ENCODE assay signal across 16 mouse cellular contexts in genomic region chr7:31144886-31145285, GRCm38 (mm10). TPM values are rescaled to one million over a fixed set of nuclear protein-coding genes. Genes with fewer than 3 reads are reported as not detected.
DNase-seq lines count a peak whose midpoint lies in the region; ATAC-seq and TF ChIP-seq lines count a peak whose summit lies in the region.
"Had no signal": no experiment of that assay in that cellular context is flagged by ENCODE, and none has a peak within 500 bp of the region (broad histone marks: within the 10 kb centered on the region; RNA-seq: fewer than 3 reads in every experiment).

No protein-coding gene starts in this region.

- WGBS in stomach, postnatal 0 days = 95% methylated on average over 16 of the region's 16 CpGs

- no peak for ATAC-seq in CD4-positive, CD25-positive, alpha-beta regulatory T cell, adult 4 months
- ATAC-seq in stomach, postnatal 0 days (ENCODE audit: low FRiP score, low TSS enrichment) = no peak
- no peak for ATAC-seq in granulocyte monocyte progenitor cell, adult 5-6 weeks (replicated peaks; ENCODE audit: poor library complexity, severe bottlenecking)
- ATAC-seq: forebrain, embryonic 16.5 days; Patski had no signal

- no peaks in the 10 kb centered on the region for H3K27me3 ChIP-seq in testis, adult 2 months (ENCODE audit: control insufficient read depth, insufficient read depth, low read length)
- H3K27me3 ChIP-seq in stomach, postnatal 0 days (ENCODE audit: control insufficient read depth, insufficient read depth, low read length) = no peaks in the 10 kb centered on the region
- H3K27me3 ChIP-seq: intestine, embryonic 15.5 days; limb, embryonic 15.5 days; Patski had no signal

- peak; percentile 61 for TF ChIP-seq CTCF in layer of hippocampus, adult 2 months (conservative IDR thresholded peaks at IDR 0.05)
- TF ChIP-seq CTCF in testis, adult 2 months (IDR thresholded peaks at IDR 0.05; ENCODE audit: control insufficient read depth, insufficient read depth, insufficient replicate concordance, low read depth, low read length) = peak; percentile 20; the same call in 1 of the 2 replicates
- TF ChIP-seq CTCF in stomach, postnatal 0 days (IDR thresholded peaks at IDR 0.05; ENCODE audit: low read depth) = peak; percentile 45

- H3K4me3 ChIP-seq in layer of hippocampus, adult 2 months = no peak overlapping the region
- no peak overlapping the region for H3K4me3 ChIP-seq in testis, adult 2 months (ENCODE audit: control insufficient read depth, low read depth, low read length)
- H3K4me3 ChIP-seq in stomach, postnatal 0 days (ENCODE audit: low read depth, low read length) = no peak overlapping the region
- H3K4me3 ChIP-seq: intestine, embryonic 15.5 days; limb, embryonic 15.5 days had no signal

- H3K9ac ChIP-seq in stomach, postnatal 0 days (ENCODE audit: low read length) = no peak overlapping the region
- H3K9ac ChIP-seq: intestine, embryonic 15.5 days; limb, embryonic 15.5 days had no signal

- no peaks in the 10 kb centered on the region for H3K36me3 ChIP-seq in testis, adult 2 months (ENCODE audit: control insufficient read depth, insufficient read depth, low read length)
- peaks cover 29% of the 10 kb centered on the region for H3K36me3 ChIP-seq in stomach, postnatal 0 days (ENCODE audit: control insufficient read depth, insufficient read depth, low read length)

- DNase-seq in CD4-positive, CD25-positive, alpha-beta regulatory T cell, adult 2 months (ENCODE audit: low read depth, low spot score) = peak; percentile 70
- no peak for DNase-seq in layer of hippocampus, adult 2 months (ENCODE audit: low spot score in 2 of 2)
- DNase-seq in layer of hippocampus, adult 18-20 months (ENCODE audit: low spot score in 2 of 2) = no peak
- DNase-seq in testis, postnatal 14 days (ENCODE audit: low spot score) = no peak
- DNase-seq in stomach, postnatal 0 days (ENCODE audit: low spot score) = no peak
- DNase-seq: adrenal gland, postnatal 14 days; heart, postnatal 36 days had no signal

- TF ChIP-seq EP300 in stomach, postnatal 0 days (optimal IDR thresholded peaks at IDR 0.05) = no peak

- H3K4me1 ChIP-seq in testis, adult 2 months (ENCODE audit: control insufficient read depth, insufficient read depth, low read length) = peaks cover 25% of the 10 kb centered on the region
- H3K4me1 ChIP-seq in stomach, postnatal 0 days (replicated peaks; ENCODE audit: control insufficient read depth, insufficient read depth) = 0 out of 2 replicates have a peak, but pooled peaks cover 2% of the 10 kb centered on the region

- H3K27ac ChIP-seq in layer of hippocampus, adult 2 months = no peak overlapping the region
- no peak overlapping the region; the same call in 1 of the 2 replicates for H3K27ac ChIP-seq in testis, adult 2 months (ENCODE audit: control insufficient read depth, insufficient read depth, low read depth, low read length)
- H3K27ac ChIP-seq in stomach, postnatal 0 days (replicated peaks) = no peak overlapping the region
- H3K27ac ChIP-seq: intestine, embryonic 15.5 days; limb, embryonic 15.5 days had no signal

- no peak overlapping the region for H3K4me2 ChIP-seq in stomach, postnatal 0 days (replicated peaks; ENCODE audit: low read depth)
- H3K4me2 ChIP-seq: intestine, embryonic 15.5 days; limb, embryonic 15.5 days had no signal

- H3K9me3 ChIP-seq in stomach, postnatal 0 days (ENCODE audit: control insufficient read depth, low read length) = no peaks in the 10 kb centered on the region
- H3K9me3 ChIP-seq: intestine, embryonic 15.5 days; limb, embryonic 15.5 days had no signal

- TF ChIP-seq POLR2A in testis, adult 2 months (IDR thresholded peaks at IDR 0.05; ENCODE audit: control insufficient read depth, low read depth, low read length) = no peak

RNA-seq across cellular contexts. Expression of gene Gramd1a, which starts 10.8 kb away (rescaled TPM):
- 100 to 1,000 TPM in 1 of 2 experiments, 10 to 100 TPM in 1; 83.7 to 103 TPM for polyA plus RNA-seq in CD4-positive, CD25-positive, alpha-beta regulatory T cell, adult 4 months (2017; shearing (Covaris generic))
- total RNA-seq in layer of hippocampus, adult 2 months (2021) = 100 to 1,000 TPM; 118 to 124 TPM
- 100 to 1,000 TPM; 108 to 115 TPM for total RNA-seq in layer of hippocampus, adult 18-20 months (2021)
- polyA plus RNA-seq in testis, adult 2 months (2012; rRNA removed) = 35.1 and 35.3 TPM in 2 replicates
- polyA plus RNA-seq in stomach, postnatal 0 days (2015; fragmentation: Nextera tagmentation; extraction: Ambion mirVana) = 14.4 and 17.4 TPM in 2 replicates
- 59.3 and 77.5 TPM in 2 replicates for total RNA-seq in granulocyte monocyte progenitor cell, adult 5-6 weeks (2014; fragmentation: Nextera tagmentation)
- total RNA-seq in granulocyte monocyte progenitor cell, adult 5-6 weeks (2017) = 21.2 and 36.5 TPM in 2 replicates

RNA-seq across cellular contexts. Expression of gene Scn1b, which starts 18.1 kb away (rescaled TPM):
- not detected for polyA plus RNA-seq in CD4-positive, CD25-positive, alpha-beta regulatory T cell, adult 4 months (2017; shearing (Covaris generic))
- 100 to 1,000 TPM; 585 to 611 TPM for total RNA-seq in layer of hippocampus, adult 2 months (2021)
- total RNA-seq in layer of hippocampus, adult 18-20 months (2021) = 100 to 1,000 TPM; 669 to 714 TPM
- 1.4 and 1.8 TPM in 2 replicates for polyA plus RNA-seq in testis, adult 2 months (2012; rRNA removed)
- 2.3 and 2.5 TPM in 2 replicates for polyA plus RNA-seq in stomach, postnatal 0 days (2015; fragmentation: Nextera tagmentation; extraction: Ambion mirVana)
- not detected in 2 replicates for total RNA-seq in granulocyte monocyte progenitor cell, adult 5-6 weeks (2014; fragmentation: Nextera tagmentation)
- total RNA-seq in granulocyte monocyte progenitor cell, adult 5-6 weeks (2017) = not detected in 2 replicates
- total RNA-seq: common myeloid progenitor, adult 5-6 weeks; neutrophil, adult 5-6 weeks had no signal

RNA-seq across cellular contexts. Expression of gene Hpn, which starts 29.8 kb away (rescaled TPM):
- polyA plus RNA-seq in CD4-positive, CD25-positive, alpha-beta regulatory T cell, adult 4 months (2017; shearing (Covaris generic)) = 10 to 100 TPM in 1 of 2 experiments, 1 to 10 TPM in 1; 6.0 to 12.2 TPM
- total RNA-seq in layer of hippocampus, adult 2 months (2021) = 1 to 10 TPM; 2.9 to 7.1 TPM
- 1 to 10 TPM; 4.3 to 7.0 TPM for total RNA-seq in layer of hippocampus, adult 18-20 months (2021)
- 0.73 and 2.1 TPM in 2 replicates for polyA plus RNA-seq in testis, adult 2 months (2012; rRNA removed)
- 17.9 and 21.7 TPM in 2 replicates for polyA plus RNA-seq in stomach, postnatal 0 days (2015; fragmentation: Nextera tagmentation; extraction: Ambion mirVana)
- total RNA-seq in granulocyte monocyte progenitor cell, adult 5-6 weeks (2014; fragmentation: Nextera tagmentation) = 11.1 TPM in 1 of 2 replicates, not detected in the other
- total RNA-seq in granulocyte monocyte progenitor cell, adult 5-6 weeks (2017) = not detected in 2 replicates
- polyA plus RNA-seq: forebrain, embryonic 16.5 days had no signal

Comparison
In these comparisons a context has a peak if more than half of its experiments do, and no peak if none do; other contexts are left out.
1. RNA of gene Scn1b, which starts 18.1 kb away (total RNA-seq): 669 to 714 TPM in layer of hippocampus, adult 18-20 months and 585 to 611 TPM in layer of hippocampus, adult 2 months; not detected in granulocyte monocyte progenitor cell, adult 5-6 weeks; every median in the first group is over 100 times any median in the second.
2. Peak in every context shown above with its lines, with median percentiles within 50 percentile points of each other: CTCF ChIP-seq.